Mouse (Mus musculus): ENCODE results near the gene Tmbim6. TPM values are rescaled to one million over a fixed set of nuclear protein-coding genes. Genes with fewer than 3 reads are reported as not detected.

Gene Tmbim6
- polyA plus RNA-seq, 1 experiment from 2014 or later: 266 TPM

DNA sequence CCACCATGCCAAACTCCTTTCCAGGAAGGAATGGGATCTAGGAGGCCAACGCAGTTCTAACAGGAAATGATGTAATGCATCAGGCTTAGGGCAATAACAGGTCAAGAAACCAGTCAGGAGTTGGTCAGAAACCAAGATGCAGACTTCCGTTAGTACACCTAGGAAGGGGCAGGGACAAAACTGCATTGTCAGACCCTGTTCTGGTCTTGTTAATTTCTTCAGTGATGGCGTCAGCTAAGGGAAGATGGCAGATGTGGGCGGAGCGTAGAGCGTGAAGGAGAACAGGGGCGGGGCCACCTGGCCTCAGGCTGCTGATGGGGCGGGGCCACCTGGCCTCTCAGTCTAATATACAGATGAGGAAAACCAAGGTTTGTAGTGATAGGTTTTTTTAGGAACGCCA, 28.5 kb downstream of the Tmbim6 start:
- 70% methylated on average over 9 of the region's 9 CpGs for WGBS
- Histone ChIP-seq H3K27me3 (no peaks in the 10 kb centered on the region), H3K4me1 (peaks cover 32% of the 10 kb centered on the region), H3K9me3 (no peaks in the 10 kb centered on the region), H3K4me2 (peak overlapping the region; percentile 46), H3K9ac (no peak overlapping the region), H3K36me3 (peaks cover 48% of the 10 kb centered on the region), H3K4me3 (no peak overlapping the region), H3K27ac (peak overlapping the region; percentile 89)
- no peak for ATAC-seq (ENCODE audit: insufficient number of reproducible peaks, insufficient read depth, low FRiP score, low TSS enrichment, low read depth)

GRCm38 (mm10) chr15:99421676-99422075, 29.0 kb downstream of the Tmbim6 start:
- Histone ChIP-seq H3K4me3 (no peak overlapping the region), H3K4me2 (no peak overlapping the region), H3K27ac (peak overlapping the region; percentile 89), H3K9me3 (no peaks in the 10 kb centered on the region), H3K4me1 (peaks cover 29% of the 10 kb centered on the region), H3K9ac (no peak overlapping the region), H3K27me3 (no peaks in the 10 kb centered on the region), H3K36me3 (peaks cover 54% of the 10 kb centered on the region)
- ATAC-seq (ENCODE audit: insufficient number of reproducible peaks, insufficient read depth, low FRiP score, low TSS enrichment, low read depth): no peak
- 81% methylated on average over 8 of the region's 8 CpGs for WGBS

GRCm38 (mm10) chr15:99422551-99422950, 29.9 kb downstream of the Tmbim6 start:
- H3K27ac ChIP-seq: peak overlapping the region; percentile 89
- H3K36me3 ChIP-seq: peaks cover 62% of the 10 kb centered on the region

DNA sequence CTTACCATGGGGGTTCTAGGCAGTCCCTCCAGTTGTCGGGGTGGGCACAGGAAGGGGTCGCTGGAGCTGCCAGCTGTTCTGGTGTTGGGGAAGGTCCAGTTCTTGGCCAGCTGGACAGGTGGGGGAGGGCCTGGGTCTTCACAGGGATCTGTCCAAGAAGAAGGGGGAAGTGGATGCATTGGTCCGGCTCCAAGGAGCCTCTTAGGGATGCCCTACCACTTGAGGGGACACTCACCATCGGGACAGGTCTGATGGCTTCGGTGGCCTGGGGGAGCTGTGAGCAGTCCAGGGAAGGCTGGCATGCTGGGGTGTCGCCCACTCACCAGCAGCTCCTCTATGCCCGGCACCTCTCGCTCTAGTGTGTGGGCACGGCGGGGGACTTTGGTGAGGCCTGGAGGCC, 30.4 kb downstream of the Tmbim6 start:
- H3K27ac ChIP-seq: 0 out of 2 replicates have a peak overlapping the region, but pooled peaks have one; percentile 34
- H3K27me3 ChIP-seq: no peaks in the 10 kb centered on the region
- H3K9me3 ChIP-seq: no peaks in the 10 kb centered on the region
- H3K36me3 ChIP-seq: peaks cover 68% of the 10 kb centered on the region
- H3K4me3 ChIP-seq: no peak overlapping the region
- H3K4me2 ChIP-seq: no peak overlapping the region
- WGBS: 94% methylated on average over 10 of the region's 10 CpGs
- no peak overlapping the region for H3K9ac ChIP-seq
- peaks cover 24% of the 10 kb centered on the region for H3K4me1 ChIP-seq
- ATAC-seq (ENCODE audit: insufficient number of reproducible peaks, insufficient read depth, low FRiP score, low TSS enrichment, low read depth): no peak

More at GRCm38 (mm10) chr15:99422551-99422950, 29.9 kb downstream of the Tmbim6 start:
- no peak overlapping the region for H3K4me2 ChIP-seq
- no peaks in the 10 kb centered on the region for H3K9me3 ChIP-seq
- ATAC-seq (ENCODE audit: insufficient number of reproducible peaks, insufficient read depth, low FRiP score, low TSS enrichment, low read depth): no peak
- no peak overlapping the region for H3K9ac ChIP-seq
- H3K4me1 ChIP-seq: peaks cover 29% of the 10 kb centered on the region
- no peak overlapping the region for H3K4me3 ChIP-seq
- 94% methylated on average over 23 of the region's 23 CpGs for whole genome bisulfite sequencing
- H3K27me3 ChIP-seq: no peaks in the 10 kb centered on the region

- Histone ChIP-seq H3K4me2 (no peak overlapping the region), H3K4me3 (no peak overlapping the region), H3K9ac (no peak overlapping the region), H3K36me3 (peaks cover 76% of the 10 kb centered on the region), H3K4me1 (peaks cover 21% of the 10 kb centered on the region), H3K9me3 (no peaks in the 10 kb centered on the region), H3K27me3 (no peaks in the 10 kb centered on the region), H3K27ac (no peak overlapping the region)
- 92% methylated on average over 9 of the region's 9 CpGs for WGBS
- no peak for ATAC-seq (ENCODE audit: insufficient number of reproducible peaks, insufficient read depth, low FRiP score, low TSS enrichment, low read depth)
These were observed 31.2 kb downstream of the Tmbim6 start for GRCm38 (mm10) chr15:99423884-99424283.

GRCm38 (mm10) chr15:99430394-99430793, 37.7 kb downstream of the Tmbim6 start:
- H3K9me3 ChIP-seq: no peaks in the 10 kb centered on the region
- no peak overlapping the region for H3K9ac ChIP-seq
- H3K27me3 ChIP-seq: no peaks in the 10 kb centered on the region
- ATAC-seq (ENCODE audit: insufficient number of reproducible peaks, insufficient read depth, low FRiP score, low TSS enrichment, low read depth): no peak
- 79% methylated on average over 8 of the region's 8 CpGs for WGBS
- H3K4me2 ChIP-seq: no peak overlapping the region
- peaks cover 88% of the 10 kb centered on the region for H3K36me3 ChIP-seq
- no peak overlapping the region for H3K4me3 ChIP-seq
- 0 out of 2 replicates have a peak, but pooled peaks cover 8% of the 10 kb centered on the region for H3K4me1 ChIP-seq
- 0 out of 2 replicates have a peak overlapping the region, but pooled peaks have one; percentile 22 for H3K27ac ChIP-seq

DNA sequence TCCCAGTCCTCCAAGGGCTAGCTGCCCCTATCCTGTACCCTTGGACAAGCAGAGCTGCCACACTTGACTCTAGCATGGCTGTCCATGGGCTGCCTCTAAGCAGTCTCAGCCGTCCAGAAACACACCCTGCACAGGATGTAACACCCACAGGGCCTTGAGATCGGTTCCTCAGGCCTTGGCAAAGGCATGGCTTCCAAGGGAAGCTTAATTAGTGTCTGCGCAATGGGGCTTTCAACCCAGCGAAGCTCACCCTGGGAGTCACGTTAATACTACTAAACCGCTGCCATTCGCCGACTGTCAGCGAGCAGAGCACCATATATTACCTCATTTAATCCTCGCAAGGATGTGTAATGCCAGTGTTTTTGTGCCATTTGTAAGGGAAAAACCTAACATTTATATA, 38.4 kb downstream of the Tmbim6 start:
- Histone ChIP-seq H3K27me3 (no peaks in the 10 kb centered on the region), H3K9ac (no peak overlapping the region), H3K4me2 (no peak overlapping the region), H3K4me3 (no peak overlapping the region), H3K9me3 (no peaks in the 10 kb centered on the region), H3K36me3 (peaks cover 82% of the 10 kb centered on the region), H3K27ac (peak overlapping the region; percentile 22; the same call in 1 of the 2 replicates), H3K4me1 (peaks cover 13% of the 10 kb centered on the region; the same call in 1 of the 2 replicates)
- WGBS: 88% methylated on average over 10 of the region's 10 CpGs
- ATAC-seq (ENCODE audit: insufficient number of reproducible peaks, insufficient read depth, low FRiP score, low TSS enrichment, low read depth): no peak

GRCm38 (mm10) chr15:99431504-99431903, 38.8 kb downstream of the Tmbim6 start:
- Histone ChIP-seq H3K4me3 (no peak overlapping the region), H3K9ac (no peak overlapping the region), H3K4me2 (no peak overlapping the region), H3K4me1 (peaks cover 14% of the 10 kb centered on the region; the same call in 1 of the 2 replicates), H3K36me3 (peaks cover 78% of the 10 kb centered on the region), H3K27ac (0 out of 2 replicates have a peak overlapping the region, but pooled peaks have one; percentile 22), H3K27me3 (no peaks in the 10 kb centered on the region), H3K9me3 (no peaks in the 10 kb centered on the region)
- WGBS: 73% methylated on average over 7 of the region's 7 CpGs
- ATAC-seq (ENCODE audit: insufficient number of reproducible peaks, insufficient read depth, low FRiP score, low TSS enrichment, low read depth): no peak

- Histone ChIP-seq H3K4me1 (peaks cover 18% of the 10 kb centered on the region; the same call in 1 of the 2 replicates), H3K9ac (no peak overlapping the region), H3K27me3 (no peaks in the 10 kb centered on the region), H3K36me3 (peaks cover 75% of the 10 kb centered on the region), H3K4me3 (no peak overlapping the region), H3K27ac (0 out of 2 replicates have a peak overlapping the region, but pooled peaks have one; percentile 11), H3K9me3 (no peaks in the 10 kb centered on the region), H3K4me2 (no peak overlapping the region)
- ATAC-seq (ENCODE audit: insufficient number of reproducible peaks, insufficient read depth, low FRiP score, low TSS enrichment, low read depth): no peak
- 77% methylated on average over 8 of the region's 8 CpGs for WGBS
These were observed 39.3 kb downstream of the Tmbim6 start for GRCm38 (mm10) chr15:99431967-99432366.

GRCm38 (mm10) chr15:99433081-99433718, 40.5 kb downstream of the Tmbim6 start:
- Histone ChIP-seq H3K9me3 (no peaks in the 10 kb centered on the region), H3K36me3 (peaks cover 63% of the 10 kb centered on the region), H3K9ac (no peak overlapping the region), H3K4me1 (peaks cover 25% of the 10 kb centered on the region), H3K27ac (no peak overlapping the region), H3K4me2 (no peak overlapping the region), H3K27me3 (no peaks in the 10 kb centered on the region), H3K4me3 (no peak overlapping the region)
- WGBS: 92% methylated on average over 16 of the region's 16 CpGs
- ATAC-seq (ENCODE audit: insufficient number of reproducible peaks, insufficient read depth, low FRiP score, low TSS enrichment, low read depth): no peak

DNA sequence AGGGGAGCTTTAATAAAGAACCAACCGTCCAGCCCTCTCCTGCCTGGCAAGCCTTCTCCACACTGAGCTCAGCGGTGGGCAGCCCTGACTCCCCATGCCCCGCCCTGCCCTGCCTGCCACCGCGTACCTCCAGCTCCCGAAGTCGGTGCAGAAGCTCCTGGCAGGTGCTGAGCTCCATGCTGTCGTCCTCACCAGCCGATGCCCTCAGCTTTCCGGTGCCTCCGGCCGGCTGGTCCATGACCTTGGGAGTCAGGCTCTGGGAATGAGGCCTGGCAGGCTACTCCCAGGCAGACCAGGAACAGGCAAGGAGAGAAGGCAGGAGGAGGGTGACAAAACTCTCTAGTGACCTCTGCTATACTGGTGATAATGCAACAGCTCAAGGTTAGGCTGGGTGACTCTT, 41.2 kb downstream of the Tmbim6 start:
- Histone ChIP-seq H3K36me3 (peaks cover 62% of the 10 kb centered on the region), H3K27ac (no peak overlapping the region), H3K4me1 (peaks cover 29% of the 10 kb centered on the region), H3K9me3 (no peaks in the 10 kb centered on the region), H3K4me2 (no peak overlapping the region), H3K4me3 (no peak overlapping the region), H3K9ac (no peak overlapping the region), H3K27me3 (no peaks in the 10 kb centered on the region)
- ATAC-seq (ENCODE audit: insufficient number of reproducible peaks, insufficient read depth, low FRiP score, low TSS enrichment, low read depth): no peak
- WGBS: 86% methylated on average over 12 of the region's 12 CpGs

DNA sequence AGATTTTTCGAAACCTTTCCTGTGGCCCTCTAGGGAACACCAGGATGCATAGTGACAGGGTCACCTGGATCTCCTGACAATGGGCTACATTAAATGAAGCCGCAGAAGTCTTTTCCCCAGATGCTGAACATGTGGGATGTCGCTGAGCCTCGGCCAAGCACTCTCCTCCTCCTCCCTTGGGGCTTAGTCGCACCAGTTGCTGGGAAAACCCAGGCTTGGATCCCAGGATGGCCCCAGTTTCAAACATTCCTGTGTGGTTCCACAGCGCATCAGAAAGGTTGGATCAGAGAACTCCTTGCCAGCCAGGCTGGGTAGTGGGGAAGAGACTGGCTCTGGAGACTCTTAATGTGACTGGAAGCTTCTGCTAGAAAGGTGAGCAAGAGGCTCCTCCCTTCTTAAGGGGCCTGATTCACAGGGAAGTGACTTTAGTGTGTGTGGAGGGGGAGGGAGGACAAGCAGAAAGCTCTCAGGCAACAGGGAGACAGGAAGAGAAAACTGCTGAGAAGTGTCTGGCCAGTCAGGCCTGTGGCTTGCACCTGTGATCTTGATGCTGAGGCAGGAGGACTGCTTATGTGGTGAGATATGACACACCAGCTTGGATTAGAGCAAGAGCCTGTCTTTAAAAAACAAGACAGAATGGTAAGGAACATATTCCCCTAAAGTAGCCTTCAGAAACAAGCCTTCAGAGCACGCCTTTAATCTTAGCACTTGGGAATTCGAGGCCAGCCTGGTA, 46.5 kb downstream of the Tmbim6 start:
- Histone ChIP-seq H3K4me1 (peaks cover 53% of the 10 kb centered on the region), H3K27ac (peak overlapping the region; percentile 44)
- WGBS: 67% methylated on average over 8 of the region's 8 CpGs

More for the DNA sequence above, 46.5 kb downstream of the Tmbim6 start:
- Histone ChIP-seq H3K27me3 (no peaks in the 10 kb centered on the region), H3K4me3 (no peak overlapping the region), H3K36me3 (peaks cover 17% of the 10 kb centered on the region), H3K4me2 (no peak overlapping the region), H3K9ac (no peak overlapping the region), H3K9me3 (no peaks in the 10 kb centered on the region)
- no peak for ATAC-seq (ENCODE audit: insufficient number of reproducible peaks, insufficient read depth, low FRiP score, low TSS enrichment, low read depth)
